Mouse (Mus musculus): ENCODE measurements at regions not wholly inside any gene's neighbourhood (a gene's known extent, or its start where the extent isn't known, plus 50 kb on each side); places are given as distances from the start of the nearest gene placed in this dataset.

DNA sequence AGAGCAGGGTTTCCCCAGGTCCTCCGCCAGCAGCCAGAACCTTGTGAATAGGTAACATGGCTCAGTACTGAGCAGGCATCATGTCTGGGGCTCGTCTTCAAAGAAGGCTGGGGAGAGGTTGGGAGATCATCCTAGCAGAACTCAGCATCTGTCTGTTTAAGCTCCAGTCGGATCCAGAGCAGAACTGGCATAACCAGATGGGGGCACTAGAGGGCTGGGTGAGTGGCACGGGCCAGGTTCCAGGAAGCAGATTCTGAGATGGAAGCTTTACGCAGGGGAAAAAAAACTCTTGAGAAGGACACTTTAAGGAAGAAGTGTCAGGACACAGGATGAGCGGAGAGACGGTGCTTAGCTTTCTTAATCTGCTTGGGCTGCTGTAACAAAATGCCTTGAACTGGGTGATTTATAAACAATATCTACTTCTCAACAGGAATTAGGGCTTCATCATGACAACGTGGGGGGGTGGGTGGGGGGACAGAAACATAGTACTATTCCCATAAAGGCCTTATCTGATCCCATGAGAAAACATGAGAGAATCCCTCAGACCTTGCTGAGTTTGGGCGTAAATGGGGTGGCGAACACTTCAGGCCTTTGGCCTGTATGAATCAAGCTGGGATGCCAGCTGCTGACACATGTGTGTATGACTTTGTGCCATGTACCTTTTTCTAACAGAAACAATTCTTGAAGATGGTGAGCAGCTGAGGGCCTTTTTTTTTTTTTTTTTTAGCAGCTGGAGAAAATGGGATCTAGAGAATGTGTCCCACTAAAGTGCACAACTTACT lies 69.6 kb upstream of the Creb5 start:
- TF ChIP-seq POLR2A (IDR thresholded peaks at IDR 0.05; ENCODE audit: extremely low read depth, insufficient read depth, low read length) (no peak), CTCF (IDR thresholded peaks at IDR 0.05; ENCODE audit: extremely low read depth, insufficient read depth, low read length) (peak; percentile 50)
